Mouse (Mus musculus) embryonic facial prominence, embryonic 11.5 days (tissue): Measurements from ENCODE around the gene Lta. TPM values are rescaled to one million over a fixed set of nuclear protein-coding genes. Genes with fewer than 3 reads are reported as not detected.
A peak's percentile ranks its signal among the peaks of the same experiment; 100 is the strongest.
"Not testable (repeated sequence)": the region's sequence is repeated elsewhere in the genome, so short reads cannot be mapped to it uniquely, and the experiment has no call there.

Source experiments
- ATAC-seq: fragments of 200-750 bp; cut with Nextera tagmentation; replicated peaks from 2 replicates; pipeline ENCODE4 v1.8.0; 2017; ENCODE audit warnings: low read depth; ENCODE audit not compliant: insufficient number of reproducible peaks, low FRiP score, low TSS enrichment
- DNase-seq: peaks from one replicate; pipeline ENCODE4 v3.0.0-alpha.2; 2015; ENCODE audit warnings: low spot score
- H3K27ac ChIP-seq: fragments of 300-500 bp; sonication (generic); replicated peaks from 2 replicates; pipeline ENCODE4 v1.5.1; 2014; ENCODE audit warnings: mild to moderate bottlenecking, low read depth, low read length, control low read depth
- H3K27me3 ChIP-seq: fragments of 300-500 bp; sonication (generic); 2 replicates; pipeline ENCODE4 v1.6.1; 2014; ENCODE audit warnings: mild to moderate bottlenecking, low read length, moderate library complexity, mixed read lengths; ENCODE audit not compliant: control insufficient read depth, insufficient read depth
- H3K36me3 ChIP-seq: fragments of 300-500 bp; sonication (generic); replicated peaks from 2 replicates; pipeline ENCODE4 v1.6.1; 2014; ENCODE audit warnings: low read depth, mild to moderate bottlenecking, low read length, moderate library complexity, mixed read lengths; ENCODE audit not compliant: control insufficient read depth, insufficient read depth
- H3K4me1 ChIP-seq: fragments of 300-500 bp; sonication (generic); 2 replicates; pipeline ENCODE4 v1.6.1; 2014; ENCODE audit warnings: low read length, mixed read lengths; ENCODE audit not compliant: control insufficient read depth, insufficient read depth
- H3K4me2 ChIP-seq: fragments of 300-500 bp; sonication (generic); 2 replicates; pipeline ENCODE4 v1.6.1; 2014; ENCODE audit warnings: low read depth, mild to moderate bottlenecking, control low read depth, low read length, moderate library complexity
- H3K4me3 ChIP-seq: fragments of 300-500 bp; sonication (generic); 2 replicates; pipeline ENCODE4 v1.5.1; 2014; ENCODE audit warnings: low read depth, low read length, control low read depth
- H3K9ac ChIP-seq: fragments of 300-500 bp; sonication (generic); replicated peaks from 2 replicates; pipeline ENCODE4 v1.6.1; 2014; ENCODE audit warnings: mild to moderate bottlenecking, control low read depth, low read length
- H3K9me3 ChIP-seq: fragments of 300-500 bp; sonication (generic); replicated peaks from 2 replicates; pipeline ENCODE4 v1.6.1; 2016; ENCODE audit warnings: mild to moderate bottlenecking, low read length, inconsistent platforms, mixed read lengths; ENCODE audit not compliant: control insufficient read depth
- WGBS: fragments of 180-500 bp; shearing (Covaris S2); extraction: QIAGEN DNeasy Blood & Tissue Kit; methylation state at CpG from one replicate; pipeline ENCODE4 v1.1.7; 2014; 5-methylcytosine and 5-hydroxymethylcytosine counted together
- polyA plus RNA-seq: library from polyadenylated mRNA; unstranded; fragments of >200 nt; fragmentation: Nextera tagmentation; extraction: Ambion mirVana; gene quantifications from 2 replicates; pipeline ENCODE4 v1.2.1, GENCODE M21; 2014

The Lta gene
- polyA plus RNA-seq, 1 experiment from 2014 or later, result not detected

- H3K9me3 ChIP-seq, result no peaks in the 10 kb centered on the region
- ATAC-seq (peak; percentile 71), DNase-seq (peak; percentile 95)
- peak within 1 kb of the TSS; percentile 87 for H3K27ac ChIP-seq
- H3K36me3 ChIP-seq, result no peaks in the 10 kb centered on the region
- H3K4me3 ChIP-seq, result peak within 1 kb of the TSS; percentile 51
- no peaks in the 10 kb centered on the region for H3K4me1 ChIP-seq
- peak within 1 kb of the TSS; percentile 90 for H3K4me2 ChIP-seq
- under 1% methylated on average over 35 of the region's 35 CpGs for WGBS
- peak within 1 kb of the TSS; percentile 95 for H3K9ac ChIP-seq
- H3K27me3 ChIP-seq, result no peaks in the 10 kb centered on the region
Observed at GRCm38 (mm10) chr17:35235614-35236389, 30.7 kb upstream of the Lta start, which contains the start of gene Nfkbil1. TSS of gene Nfkbil1 (minus strand) at chr17:35235792.

- WGBS, result 8% methylated on average over 29 of the region's 31 CpGs
- no peaks in the 10 kb centered on the region for H3K27me3 ChIP-seq
- DNase-seq (peak; percentile 69), ATAC-seq (no peak)
- H3K9me3 ChIP-seq, result no peaks in the 10 kb centered on the region
- peak overlapping the region; percentile 95 for H3K9ac ChIP-seq
- no peaks in the 10 kb centered on the region for H3K4me1 ChIP-seq
- peak overlapping the region; percentile 87 for H3K27ac ChIP-seq
- no peaks in the 10 kb centered on the region for H3K36me3 ChIP-seq
- peak overlapping the region; percentile 51 for H3K4me3 ChIP-seq
- peak overlapping the region; percentile 90 for H3K4me2 ChIP-seq
Observed at GRCm38 (mm10) chr17:35234903-35235302, 29.8 kb upstream of the Lta start.

GRCm38 (mm10) chr17:35234090-35234489 is 28.9 kb upstream of the Lta start:
- not testable (repeated sequence) for H3K36me3 ChIP-seq, H3K9ac ChIP-seq, H3K27me3 ChIP-seq, H3K4me2 ChIP-seq, DNase-seq, H3K4me3 ChIP-seq, H3K9me3 ChIP-seq, H3K4me1 ChIP-seq, ATAC-seq, H3K27ac ChIP-seq
- 88% methylated on average over 7 of the region's 7 CpGs for WGBS

GRCm38 (mm10) chr17:35233114-35233980 is 28.2 kb upstream of the Lta start, which contains the start of gene Atp6v1g2:
TSS of gene Atp6v1g2 (plus strand) at chr17:35233660.
- 79% methylated on average over 18 of the region's 18 CpGs for WGBS
- DNase-seq, result no peak
- H3K9me3 ChIP-seq, result no peaks in the 10 kb centered on the region
- no peaks in the 10 kb centered on the region; the same call in 1 of the 2 replicates for H3K36me3 ChIP-seq
- H3K9ac ChIP-seq, result no peak within 1 kb of the TSS; the same call in 1 of the 2 replicates
- H3K4me1 ChIP-seq, result no peaks in the 10 kb centered on the region
- no peak within 1 kb of the TSS for H3K4me2 ChIP-seq
- no peak within 1 kb of the TSS for H3K4me3 ChIP-seq
- ATAC-seq, result no peak
- H3K27ac ChIP-seq, result no peak within 1 kb of the TSS
- no peaks in the 10 kb centered on the region for H3K27me3 ChIP-seq

GRCm38 (mm10) chr17:35232659-35233058 is 27.5 kb upstream of the Lta start:
- Histone ChIP-seq H3K27me3 (no peaks in the 10 kb centered on the region), H3K36me3 (no peaks in the 10 kb centered on the region; the same call in 1 of the 2 replicates), H3K9me3 (no peaks in the 10 kb centered on the region), H3K4me3 (no peak overlapping the region), H3K4me1 (no peaks in the 10 kb centered on the region), H3K4me2 (no peak overlapping the region), H3K27ac (no peak overlapping the region), H3K9ac (no peak overlapping the region)
- 85% methylated on average over 5 of the region's 5 CpGs for WGBS
- no peak for ATAC-seq
- no peak for DNase-seq

GRCm38 (mm10) chr17:35232043-35232442 is 26.9 kb upstream of the Lta start:
- ATAC-seq (no peak), DNase-seq (peak; percentile 92)
- H3K4me3 ChIP-seq, result no peak overlapping the region
- no peak overlapping the region for H3K27ac ChIP-seq
- no peak overlapping the region for H3K9ac ChIP-seq
- 14% methylated on average over 12 of the region's 12 CpGs for WGBS
- H3K9me3 ChIP-seq, result no peaks in the 10 kb centered on the region
- H3K27me3 ChIP-seq, result no peaks in the 10 kb centered on the region
- no peaks in the 10 kb centered on the region for H3K4me1 ChIP-seq
- H3K36me3 ChIP-seq, result no peaks in the 10 kb centered on the region; the same call in 1 of the 2 replicates
- no peak overlapping the region for H3K4me2 ChIP-seq

- H3K27ac ChIP-seq, result no peak overlapping the region
- no peak overlapping the region for H3K9ac ChIP-seq
- ATAC-seq (no peak), DNase-seq (no peak)
- no peaks in the 10 kb centered on the region; the same call in 1 of the 2 replicates for H3K36me3 ChIP-seq
- no peak overlapping the region for H3K4me2 ChIP-seq
- H3K27me3 ChIP-seq, result no peaks in the 10 kb centered on the region
- no peak overlapping the region for H3K4me3 ChIP-seq
- 91% methylated on average over 10 of the region's 10 CpGs for WGBS
- no peaks in the 10 kb centered on the region for H3K9me3 ChIP-seq
- no peaks in the 10 kb centered on the region for H3K4me1 ChIP-seq
Observed at GRCm38 (mm10) chr17:35231022-35231421, 25.9 kb upstream of the Lta start.
